Mouse (Mus musculus) embryonic fibroblast, embryonic 13.5 days (primary cell): Measurements from ENCODE around the gene Gper1.

Experiments
- CTCF ChIP-seq: IDR thresholded peaks from 2 replicates; pipeline ENCODE4 v1.5.1; 2011; ENCODE audit warnings: mild to moderate bottlenecking, control low read depth, low read length, moderate library complexity, borderline replicate concordance; ENCODE audit not compliant: insufficient read depth
- POLR2A ChIP-seq: IDR thresholded peaks from 2 replicates; pipeline ENCODE4 v1.6.1; 2011; ENCODE audit warnings: low read depth, mild to moderate bottlenecking, control low read depth, low read length, moderate library complexity

GRCm38 (mm10) chr5:139442962-139443361 is 20.0 kb downstream of the Gper1 start:
- no peak for TF ChIP-seq CTCF
- TF ChIP-seq POLR2A, result no peak
